Mouse (Mus musculus) adrenal gland, adult (tissue): ENCODE results near the gene Cd300ld4.

ENCODE experiments used
- DNase-seq, 2 experiments: peaks; one replicate each; pipeline ENCODE4 v3.0.0; 2022 to 2023; ENCODE audit warnings: low spot score in 1 of 2; ENCODE audit not compliant: inconsistent age in 2 of 2

The Cd300ld4 gene

GRCm38 (mm10) chr11:114972726-114973125 is 54.1 kb downstream of the Cd300ld4 start:
- DNase-seq: no peak
